Mouse (Mus musculus) left cerebral cortex, adult 2 months (tissue): Measurements from ENCODE around the gene Prima1. TPM values are rescaled to one million over a fixed set of nuclear protein-coding genes. Genes with fewer than 3 reads are reported as not detected.

ENCODE experiments used
- DNase-seq, 2 experiments: peaks; one replicate each; pipeline ENCODE4 v3.0.0; 2021 to 2022; ENCODE audit warnings: low spot score in 2 of 2, mixed read lengths in 1 of 2; ENCODE audit errors: extremely low spot score in 1 of 2
- H3K27ac ChIP-seq: fragments of 200-600 bp; 2 replicates; pipeline ENCODE4 v1.8.1; 2022
- H3K4me3 ChIP-seq: fragments of 200-600 bp; 2 replicates; pipeline ENCODE4 v1.8.1; 2022
- CTCF ChIP-seq: fragments of 200-600 bp; IDR thresholded peaks from 2 replicates; pipeline ENCODE4 v1.8.1; 2022; ENCODE audit warnings: antibody characterized with exemption, mild to moderate bottlenecking, moderate library complexity
- intact Hi-C: fragments of 180-260 bp; cut with DNase I; formaldehyde crosslinking; loops from one replicate; pipeline ENCODE4 v1.15.1; 2025
- total RNA-seq, 2 experiments: library from RNA; stranded (reverse); gene quantifications; 2 replicates each; pipeline ENCODE4 v1.2.3; 2021

Prima1 gene
- total RNA-seq, 2 experiments from 2014 or later = 4.2 to 6.1 TPM

GRCm38 (mm10) chr12:103183057-103183456, 58.9 kb downstream of the Prima1 start:
- no peak for TF ChIP-seq CTCF
- Histone ChIP-seq H3K4me3 (no peak overlapping the region), H3K27ac (no peak overlapping the region)
- DNase-seq = no peak
- intact Hi-C loops = no loop called here

GRCm38 (mm10) chr12:103168892-103169291, 73.1 kb downstream of the Prima1 start:
- TF ChIP-seq CTCF = no peak
- intact Hi-C loops = no loop called here
- Histone ChIP-seq H3K4me3 (no peak overlapping the region), H3K27ac (no peak overlapping the region)
- DNase-seq = no peak

GRCm38 (mm10) chr12:103164101-103165030, 77.6 kb downstream of the Prima1 start:
- Histone ChIP-seq H3K27ac (no peak overlapping the region), H3K4me3 (no peak overlapping the region)
- intact Hi-C loops = no loop called here
- no peak for TF ChIP-seq CTCF
- no peak for DNase-seq

- TF ChIP-seq CTCF = no peak
- Histone ChIP-seq H3K4me3 (no peak overlapping the region), H3K27ac (no peak overlapping the region)
- DNase-seq = no peak
- intact Hi-C loops = no loop called here
These were observed 78.4 kb downstream of the Prima1 start for GRCm38 (mm10) chr12:103163596-103163995.

GRCm38 (mm10) chr12:103160721-103161120, 81.2 kb downstream of the Prima1 start:
- intact Hi-C loops = no loop called here
- no peak for TF ChIP-seq CTCF
- DNase-seq = no peak

GRCm38 (mm10) chr12:103159016-103159415, 82.9 kb downstream of the Prima1 start:
- peak in 1 of 2 experiments; percentile 58 for DNase-seq
- no peak for TF ChIP-seq CTCF
- intact Hi-C loops = no loop called here
- Histone ChIP-seq H3K4me3 (no peak overlapping the region), H3K27ac (no peak overlapping the region)

More at GRCm38 (mm10) chr12:103160721-103161120, 81.2 kb downstream of the Prima1 start:
- no peak overlapping the region for H3K4me3 ChIP-seq
- no peak overlapping the region for H3K27ac ChIP-seq

- DNase-seq = no peak
- intact Hi-C loops = no loop called here
- H3K4me3 ChIP-seq = no peak overlapping the region
- no peak for TF ChIP-seq CTCF
- H3K27ac ChIP-seq = no peak overlapping the region
These were observed 84.6 kb downstream of the Prima1 start for GRCm38 (mm10) chr12:103157129-103157910.

- DNase-seq = no peak
- H3K4me3 ChIP-seq = no peak overlapping the region
- intact Hi-C loops = no loop called here
- no peak for TF ChIP-seq CTCF
- no peak overlapping the region for H3K27ac ChIP-seq
These were observed 86.5 kb downstream of the Prima1 start for GRCm38 (mm10) chr12:103155406-103155805.

- no peak for DNase-seq
- H3K27ac ChIP-seq = no peak overlapping the region
- H3K4me3 ChIP-seq = no peak overlapping the region
- peak; percentile 34 for TF ChIP-seq CTCF
- intact Hi-C loops = no loop called here
These were observed 87.0 kb downstream of the Prima1 start for GRCm38 (mm10) chr12:103154927-103155326.

- intact Hi-C loops = no loop called here
- H3K27ac ChIP-seq = no peak overlapping the region
- no peak for TF ChIP-seq CTCF
These were observed 91.7 kb downstream of the Prima1 start for GRCm38 (mm10) chr12:103150247-103150646.

More at GRCm38 (mm10) chr12:103150247-103150646, 91.7 kb downstream of the Prima1 start:
- H3K4me3 ChIP-seq = no peak overlapping the region
- no peak for DNase-seq

Other genes starting within 250 kb of the Prima1 start
- gene Fam181a, start 68.8 kb upstream of the Prima1 start, total RNA-seq = 1 to 10 TPM; 1.6 to 2.6 TPM
- 1 to 10 TPM; 3.3 to 3.7 TPM for gene Asb2, start 113.9 kb upstream of the Prima1 start, total RNA-seq
- gene Otub2, start 146.5 kb upstream of the Prima1 start, total RNA-seq = 10 to 100 TPM; 34.2 to 35.1 TPM
- 1 to 10 TPM; 2.6 to 3.7 TPM for gene 9330161L09Rik, start 165.7 kb upstream of the Prima1 start, total RNA-seq
- gene Ddx24, start 183.7 kb upstream of the Prima1 start, total RNA-seq = 100 to 1,000 TPM; 220 to 238 TPM
- gene Ifi27, start 192.1 kb upstream of the Prima1 start, total RNA-seq = 10 to 100 TPM; 53.9 to 70.1 TPM
- gene Ifi27l2a, start 201.5 kb upstream of the Prima1 start, total RNA-seq = 1 to 10 TPM; 2.0 to 2.3 TPM
- gene Ifi27l2b, start 215.1 kb upstream of the Prima1 start, total RNA-seq = not detected